Mouse (Mus musculus): ENCODE data around the gene Polr2h. TPM values are rescaled to one million over a fixed set of nuclear protein-coding genes. Genes with fewer than 3 reads are reported as not detected.

The Polr2h gene
- total and polyA plus RNA-seq, 3 experiments: 6.1 to 95.7 (median 17.5) TPM

- DNase-seq (ENCODE audit: low spot score): no peak
- Histone ChIP-seq H3K9me3 (replicated peaks) (no peaks in the 10 kb centered on the region), H3K27me3 (ENCODE audit: insufficient read depth, low read length) (no peaks in the 10 kb centered on the region), H3K36me3 (replicated peaks) (peaks cover 87% of the 10 kb centered on the region), H3K4me1 (ENCODE audit: insufficient read depth, low read depth, low read length) (peaks cover 98% of the 10 kb centered on the region), H3K4me3 (ENCODE audit: low read depth, low read length) (no peak overlapping the region)
- TF ChIP-seq CTCF (IDR thresholded peaks at IDR 0.05; ENCODE audit: low read depth, low read length): 0 out of 2 replicates have a peak, but pooled peaks have one; percentile 12
- no peak for TF ChIP-seq GATA2 (IDR thresholded peaks at IDR 0.05; ENCODE audit: borderline replicate concordance, low read depth, low read length)
- ATAC-seq (ENCODE audit: extremely low read depth, insufficient number of reproducible peaks, low FRiP score, poor library complexity, severe bottlenecking): no peak
These were observed 6.7 kb upstream of the Polr2h start for GRCm38 (mm10) chr16:20710810-20711209.

- Histone ChIP-seq H3K36me3 (replicated peaks) (peaks cover 75% of the 10 kb centered on the region), H3K4me3 (ENCODE audit: low read depth, low read length) (peak overlapping the region; percentile 87), H3K9me3 (replicated peaks) (no peaks in the 10 kb centered on the region), H3K4me1 (ENCODE audit: insufficient read depth, low read depth, low read length) (peaks cover 97% of the 10 kb centered on the region), H3K27me3 (ENCODE audit: insufficient read depth, low read length) (no peaks in the 10 kb centered on the region)
- no peak for ATAC-seq (ENCODE audit: extremely low read depth, insufficient number of reproducible peaks, low FRiP score, poor library complexity, severe bottlenecking)
- no peak for TF ChIP-seq POLR2AphosphoS5 (IDR thresholded peaks at IDR 0.05; ENCODE audit: insufficient replicate concordance, low read depth, low read length)
- no peak for TF ChIP-seq GATA1 (IDR thresholded peaks at IDR 0.05; ENCODE audit: borderline replicate concordance, low read length)
- TF ChIP-seq GATA2 (IDR thresholded peaks at IDR 0.05; ENCODE audit: borderline replicate concordance, low read depth, low read length): no peak
- no peak for TF ChIP-seq CTCF (IDR thresholded peaks at IDR 0.05; ENCODE audit: low read depth, low read length)
- no peak for TF ChIP-seq TAL1 (conservative IDR thresholded peaks at IDR 0.05; ENCODE audit: low read depth, low read length)
- DNase-seq (ENCODE audit: low spot score): no peak
These were observed 5.3 kb upstream of the Polr2h start for GRCm38 (mm10) chr16:20712190-20712589.

GRCm38 (mm10) chr16:20712889-20713288 is 4.6 kb upstream of the Polr2h start:
- TF ChIP-seq POLR2AphosphoS5 (IDR thresholded peaks at IDR 0.05; ENCODE audit: insufficient replicate concordance, low read depth, low read length) (no peak), CTCF (IDR thresholded peaks at IDR 0.05; ENCODE audit: low read depth, low read length) (no peak), GATA1 (IDR thresholded peaks at IDR 0.05; ENCODE audit: borderline replicate concordance, low read length) (no peak), GATA2 (IDR thresholded peaks at IDR 0.05; ENCODE audit: borderline replicate concordance, low read depth, low read length) (no peak), TAL1 (conservative IDR thresholded peaks at IDR 0.05; ENCODE audit: low read depth, low read length) (peak; percentile 43; the same call in 1 of the 2 replicates)
- Histone ChIP-seq H3K4me3 (ENCODE audit: low read depth, low read length) (peak overlapping the region; percentile 87; the same call in 1 of the 2 replicates), H3K36me3 (replicated peaks) (peaks cover 68% of the 10 kb centered on the region)

GRCm38 (mm10) chr16:20714307-20715080 is 3.0 kb upstream of the Polr2h start:
- peaks cover 81% of the 10 kb centered on the region for H3K4me1 ChIP-seq (ENCODE audit: insufficient read depth, low read depth, low read length)
- ATAC-seq (ENCODE audit: extremely low read depth, insufficient number of reproducible peaks, low FRiP score, poor library complexity, severe bottlenecking) (no peak), DNase-seq (ENCODE audit: low spot score) (no peak)
- H3K4me3 ChIP-seq (ENCODE audit: low read depth, low read length): peak overlapping the region; percentile 87
- peaks cover 54% of the 10 kb centered on the region for H3K36me3 ChIP-seq (replicated peaks)
- H3K9me3 ChIP-seq (replicated peaks): no peaks in the 10 kb centered on the region
- TF ChIP-seq POLR2AphosphoS5 (IDR thresholded peaks at IDR 0.05; ENCODE audit: insufficient replicate concordance, low read depth, low read length): no peak
- no peak for TF ChIP-seq CTCF (IDR thresholded peaks at IDR 0.05; ENCODE audit: low read depth, low read length)
- TF ChIP-seq TAL1 (conservative IDR thresholded peaks at IDR 0.05; ENCODE audit: low read depth, low read length): no peak
- TF ChIP-seq GATA2 (IDR thresholded peaks at IDR 0.05; ENCODE audit: borderline replicate concordance, low read depth, low read length): no peak
- TF ChIP-seq GATA1 (IDR thresholded peaks at IDR 0.05; ENCODE audit: borderline replicate concordance, low read length): no peak
- H3K27me3 ChIP-seq (ENCODE audit: insufficient read depth, low read length): no peaks in the 10 kb centered on the region

More at GRCm38 (mm10) chr16:20712889-20713288, 4.6 kb upstream of the Polr2h start:
- Histone ChIP-seq H3K27me3 (ENCODE audit: insufficient read depth, low read length) (no peaks in the 10 kb centered on the region), H3K9me3 (replicated peaks) (no peaks in the 10 kb centered on the region), H3K4me1 (ENCODE audit: insufficient read depth, low read depth, low read length) (peaks cover 91% of the 10 kb centered on the region)
- DNase-seq (ENCODE audit: low spot score) (no peak), ATAC-seq (ENCODE audit: extremely low read depth, insufficient number of reproducible peaks, low FRiP score, poor library complexity, severe bottlenecking) (no peak)

- peaks cover 54% of the 10 kb centered on the region for H3K36me3 ChIP-seq (replicated peaks)
- DNase-seq (ENCODE audit: low spot score) (no peak), ATAC-seq (ENCODE audit: extremely low read depth, insufficient number of reproducible peaks, low FRiP score, poor library complexity, severe bottlenecking) (no peak)
- no peaks in the 10 kb centered on the region for H3K27me3 ChIP-seq (ENCODE audit: insufficient read depth, low read length)
- no peaks in the 10 kb centered on the region for H3K9me3 ChIP-seq (replicated peaks)
- peaks cover 77% of the 10 kb centered on the region for H3K4me1 ChIP-seq (ENCODE audit: insufficient read depth, low read depth, low read length)
- peak overlapping the region; percentile 87 for H3K4me3 ChIP-seq (ENCODE audit: low read depth, low read length)
- TF ChIP-seq POLR2AphosphoS5 (IDR thresholded peaks at IDR 0.05; ENCODE audit: insufficient replicate concordance, low read depth, low read length): no peak
- no peak for TF ChIP-seq CTCF (IDR thresholded peaks at IDR 0.05; ENCODE audit: low read depth, low read length)
- TF ChIP-seq GATA2 (IDR thresholded peaks at IDR 0.05; ENCODE audit: borderline replicate concordance, low read depth, low read length): no peak
- TF ChIP-seq TAL1 (conservative IDR thresholded peaks at IDR 0.05; ENCODE audit: low read depth, low read length): no peak
- no peak for TF ChIP-seq GATA1 (IDR thresholded peaks at IDR 0.05; ENCODE audit: borderline replicate concordance, low read length)
These were observed 2.3 kb upstream of the Polr2h start for GRCm38 (mm10) chr16:20715161-20715560.

DNA sequence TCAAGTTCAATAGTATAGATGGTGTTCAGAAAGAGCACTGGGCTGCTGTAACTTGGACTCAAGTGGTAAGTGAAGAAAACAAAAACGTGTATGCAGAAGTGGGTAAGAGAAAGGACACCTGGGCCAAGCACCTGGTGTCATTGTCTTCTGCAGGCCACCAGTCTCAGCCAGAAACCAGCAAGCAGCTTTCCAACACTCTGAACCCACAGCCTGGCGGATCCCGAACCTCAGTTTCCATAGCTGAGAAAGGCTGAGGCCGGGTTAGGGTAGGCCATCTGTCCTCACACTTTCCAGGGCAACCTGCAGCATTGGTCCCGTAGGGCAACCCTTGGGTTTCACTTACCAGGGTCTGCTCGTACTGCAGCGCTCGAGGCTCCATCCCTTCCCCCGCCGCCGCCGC is 1.9 kb upstream of the Polr2h start:
- H3K27me3 ChIP-seq (ENCODE audit: insufficient read depth, low read length): no peaks in the 10 kb centered on the region
- no peak for DNase-seq (ENCODE audit: low spot score)
- no peak for TF ChIP-seq CTCF (IDR thresholded peaks at IDR 0.05; ENCODE audit: low read depth, low read length)
- no peak for TF ChIP-seq GATA2 (IDR thresholded peaks at IDR 0.05; ENCODE audit: borderline replicate concordance, low read depth, low read length)
- TF ChIP-seq POLR2AphosphoS5 (IDR thresholded peaks at IDR 0.05; ENCODE audit: insufficient replicate concordance, low read depth, low read length): no peak
- TF ChIP-seq GATA1 (IDR thresholded peaks at IDR 0.05; ENCODE audit: borderline replicate concordance, low read length): no peak
- TF ChIP-seq TAL1 (conservative IDR thresholded peaks at IDR 0.05; ENCODE audit: low read depth, low read length): no peak
- H3K9me3 ChIP-seq (replicated peaks): no peaks in the 10 kb centered on the region
- peaks cover 77% of the 10 kb centered on the region for H3K4me1 ChIP-seq (ENCODE audit: insufficient read depth, low read depth, low read length)
- peak overlapping the region; percentile 87 for H3K4me3 ChIP-seq (ENCODE audit: low read depth, low read length)
- peaks cover 54% of the 10 kb centered on the region for H3K36me3 ChIP-seq (replicated peaks)
- ATAC-seq (ENCODE audit: extremely low read depth, insufficient number of reproducible peaks, low FRiP score, poor library complexity, severe bottlenecking): no peak

Data from G1E (cell line).